Mouse (Mus musculus) myocyte (in vitro differentiated cells): ENCODE results near the gene Kank1.

Experiments used
- E2F4 ChIP-seq: IDR thresholded peaks from one replicate; pipeline ENCODE4 v1.6.1; 2011; ENCODE audit warnings: mild to moderate bottlenecking, control low read depth, moderate library complexity; ENCODE audit not compliant: insufficient read depth
- MAX ChIP-seq: IDR thresholded peaks from one replicate; pipeline ENCODE4 v1.6.1; 2011; ENCODE audit warnings: low read depth, mild to moderate bottlenecking, control low read depth
- POLR2A ChIP-seq: IDR thresholded peaks from one replicate; pipeline ENCODE4 v1.6.1; 2011; ENCODE audit warnings: low read depth, mild to moderate bottlenecking, control low read depth, moderate library complexity; ENCODE audit not compliant: insufficient read length
- POLR2AphosphoS2 ChIP-seq: IDR thresholded peaks from one replicate; pipeline ENCODE4 v1.6.1; 2011; ENCODE audit warnings: low read depth, control low read depth; ENCODE audit not compliant: insufficient read length
- TCF12 ChIP-seq: IDR thresholded peaks from one replicate; pipeline ENCODE4 v1.6.1; 2011; ENCODE audit warnings: mild to moderate bottlenecking, control low read depth; ENCODE audit not compliant: poor library complexity, insufficient read depth, severe bottlenecking
- USF1 ChIP-seq: IDR thresholded peaks from one replicate; pipeline ENCODE4 v1.6.1; 2011; ENCODE audit warnings: low read depth, mild to moderate bottlenecking, control low read depth, moderate library complexity

DNA sequence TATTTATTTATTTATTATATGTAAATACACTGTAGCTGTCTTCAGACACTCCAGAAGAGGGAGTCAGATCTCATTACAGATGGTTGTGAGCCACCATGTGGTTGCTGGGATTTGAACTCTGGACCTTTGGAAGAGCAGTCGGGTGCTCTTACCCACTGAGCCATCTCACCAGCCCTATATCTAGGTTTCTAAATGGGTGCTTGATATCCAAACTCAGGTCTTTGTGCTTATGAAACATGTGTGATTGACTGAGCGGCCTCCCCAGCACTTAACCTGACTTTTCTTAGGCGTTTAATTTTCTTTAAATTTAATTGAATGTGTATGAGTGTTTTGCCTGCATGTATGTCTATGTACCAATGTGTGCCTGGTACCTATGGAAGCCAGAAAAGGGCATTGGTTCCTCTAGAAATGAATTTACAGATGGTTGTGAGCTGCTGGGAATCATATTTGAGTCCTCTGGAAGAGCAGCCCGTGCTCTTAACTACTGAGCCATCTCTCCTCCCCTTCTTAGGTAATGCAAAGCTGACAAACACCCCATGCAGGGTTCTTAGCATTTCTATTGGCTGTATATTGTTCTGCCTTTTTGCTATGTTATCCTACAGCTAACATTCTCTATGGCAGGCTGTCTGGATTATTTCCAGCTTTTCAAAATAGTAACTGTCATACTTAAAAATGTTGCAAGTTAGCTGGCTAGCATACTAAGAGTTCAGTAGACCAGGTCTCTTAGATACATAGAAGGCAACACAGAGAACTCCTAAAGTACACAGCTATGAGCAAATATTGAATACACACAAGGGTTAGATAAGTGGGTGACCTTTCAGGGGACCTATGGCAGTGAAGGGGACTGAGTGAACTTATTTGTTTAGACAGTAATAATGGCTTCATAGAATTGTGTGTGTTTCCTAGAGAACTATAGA, 6.5 kb upstream of the Kank1 start:
- TF ChIP-seq TCF12, result no peak
- TF ChIP-seq POLR2A, result no peak
- TF ChIP-seq E2F4, result no peak
- TF ChIP-seq POLR2AphosphoS2, result no peak
- no peak for TF ChIP-seq USF1
- TF ChIP-seq MAX, result no peak
